Comparison of ENCODE assay signal across 20 mouse cellular contexts in genomic region chr9:109027521-109027920, GRCm38 (mm10). TPM values are rescaled to one million over a fixed set of nuclear protein-coding genes. Genes with fewer than 3 reads are reported as not detected.
DNase-seq lines count a peak whose midpoint lies in the region; ATAC-seq and TF ChIP-seq lines count a peak whose summit lies in the region.
"Had no signal": no experiment of that assay in that cellular context is flagged by ENCODE, and none has a peak within 500 bp of the region (broad histone marks: within the 10 kb centered on the region; RNA-seq: fewer than 3 reads in every experiment).

No protein-coding gene starts in this region.

- no peak overlapping the region for H3K9ac ChIP-seq in heart, adult 2 months (ENCODE audit: low read depth, low read length)
- H3K9ac ChIP-seq in heart, embryonic 12.5 days: no peak overlapping the region
- H3K9ac ChIP-seq: forebrain, embryonic 15.5 days; hindbrain, embryonic 12.5 days; liver, embryonic 15.5 days had no signal

- no peaks in the 10 kb centered on the region for H3K9me3 ChIP-seq in heart, embryonic 12.5 days (replicated peaks)
- H3K9me3 ChIP-seq: forebrain, embryonic 15.5 days; hindbrain, embryonic 12.5 days; limb, embryonic 10.5 days; liver, embryonic 15.5 days; midbrain, embryonic 10.5 days had no signal

- H3K27ac ChIP-seq in heart, adult 2 months: 0 out of 2 replicates have a peak overlapping the region, but pooled peaks have one; percentile 43
- no peak overlapping the region for H3K27ac ChIP-seq in heart, embryonic 12.5 days (ENCODE audit: poor library complexity, severe bottlenecking)
- H3K27ac ChIP-seq: forebrain, embryonic 15.5 days; hindbrain, embryonic 12.5 days; limb, embryonic 10.5 days; liver, embryonic 15.5 days; midbrain, embryonic 10.5 days had no signal

- intact Hi-C loops in heart, adult 2 months (cut with DNase I): no loop called here
- intact Hi-C loops in gastrocnemius, postnatal 14 days (cut with DNase I; ENCODE audit: low total_unique reads): no loop called here

- WGBS in heart, adult 2 months: 28% methylated on average over 8 of the region's 8 CpGs
- 68% methylated on average over 8 of the region's 8 CpGs for whole genome bisulfite sequencing in heart, embryonic 12.5 days

- ATAC-seq in heart, embryonic 12.5 days (ENCODE audit: insufficient number of reproducible peaks, low FRiP score): no peak
- ATAC-seq: forebrain, embryonic 15.5 days had no signal

- TF ChIP-seq EP300 in heart, adult 2 months (IDR thresholded peaks at IDR 0.05; ENCODE audit: insufficient read depth, low read depth, low read length): peak; percentile 92

- TF ChIP-seq POLR2A in heart, adult 2 months (IDR thresholded peaks at IDR 0.05; ENCODE audit: insufficient read depth, low read depth, low read length): no peak

- H3K4me1 ChIP-seq in heart, adult 2 months (ENCODE audit: control insufficient read depth, insufficient read depth, low read length): peaks cover 8% of the 10 kb centered on the region
- no peaks in the 10 kb centered on the region; the same call in 1 of the 2 replicates for H3K4me1 ChIP-seq in heart, embryonic 12.5 days (replicated peaks)
- H3K4me1 ChIP-seq: forebrain, embryonic 15.5 days; hindbrain, embryonic 12.5 days; limb, embryonic 10.5 days; midbrain, embryonic 10.5 days had no signal

- peak; percentile 50 to 62 for DNase-seq in heart, adult 2 months
- DNase-seq in lung, postnatal 10 days: peak; percentile 22
- no peak for DNase-seq in lung, postnatal 25 days (ENCODE audit: low spot score)
- peak; percentile 50 for DNase-seq in gastrocnemius, postnatal 14 days
- peak; percentile 83 for DNase-seq in skeletal muscle tissue, adult 2 months (ENCODE audit: low read depth, low spot score)
- no peak for DNase-seq in thymus, postnatal 0 days (ENCODE audit: low spot score)
- DNase-seq in embryo, embryonic 11 days: no peak
- DNase-seq: adrenal gland, adult 8-10 months; cerebellum, adult 9-10 months; kidney, postnatal 14 days; lung, postnatal 36 days had no signal

- no peaks in the 10 kb centered on the region for H3K36me3 ChIP-seq in heart, adult 2 months (ENCODE audit: control insufficient read depth, insufficient read depth, low read length)
- H3K36me3 ChIP-seq in heart, embryonic 12.5 days: 0 out of 2 replicates have a peak, but pooled peaks cover 7% of the 10 kb centered on the region
- H3K36me3 ChIP-seq: liver, embryonic 15.5 days had no signal

- H3K27me3 ChIP-seq in heart, adult 2 months (ENCODE audit: control insufficient read depth, insufficient read depth, low read length): no peaks in the 10 kb centered on the region
- no peaks in the 10 kb centered on the region for H3K27me3 ChIP-seq in heart, embryonic 12.5 days (replicated peaks)
- H3K27me3 ChIP-seq: forebrain, embryonic 15.5 days; hindbrain, embryonic 12.5 days; liver, embryonic 15.5 days had no signal

- H3K79me2 ChIP-seq in heart, adult 2 months (replicated peaks; ENCODE audit: control insufficient read depth, insufficient read depth, low read length): no peaks in the 10 kb centered on the region

- no peak overlapping the region for H3K4me2 ChIP-seq in heart, embryonic 12.5 days
- H3K4me2 ChIP-seq: forebrain, embryonic 15.5 days; hindbrain, embryonic 12.5 days; liver, embryonic 15.5 days had no signal

- H3K4me3 ChIP-seq in heart, adult 2 months: no peak overlapping the region
- no peak overlapping the region for H3K4me3 ChIP-seq in heart, embryonic 12.5 days
- H3K4me3 ChIP-seq: erythroblast, embryonic 14.5 days; forebrain, embryonic 15.5 days; hindbrain, embryonic 12.5 days; limb, embryonic 10.5 days; liver, embryonic 15.5 days; midbrain, embryonic 10.5 days had no signal

- TF ChIP-seq CTCF in heart, adult 2 months (IDR thresholded peaks at IDR 0.05): no peak

RNA-seq across cellular contexts. Expression of gene Shisa5, which starts 10.8 kb away (rescaled TPM):
- 10 to 100 TPM; 40.3 to 43.2 TPM for total RNA-seq in heart, adult 2 months (2021)
- 170 and 218 TPM in 2 replicates for polyA plus RNA-seq in heart, adult 2 months (2012; rRNA removed)
- polyA plus RNA-seq in heart, embryonic 12.5 days (2016; fragmentation: Nextera tagmentation; extraction: Ambion mirVana): 67.5 and 70.3 TPM in 2 replicates
- 10 to 100 TPM; 24.4 to 26.3 TPM for total RNA-seq in gastrocnemius, postnatal 14 days (2021)
- polyA plus RNA-seq in thymus, postnatal 0 days (2015; fragmentation: Nextera tagmentation; extraction: Ambion mirVana): 210 and 212 TPM in 2 replicates

RNA-seq across cellular contexts. Expression of gene Trex1, which starts 32.0 kb away (rescaled TPM):
- total RNA-seq in heart, adult 2 months (2021): 10 to 100 TPM; 12.6 to 13.3 TPM
- polyA plus RNA-seq in heart, adult 2 months (2012; rRNA removed): 45.8 and 55.2 TPM in 2 replicates
- 5.8 and 7.1 TPM in 2 replicates for polyA plus RNA-seq in heart, embryonic 12.5 days (2016; fragmentation: Nextera tagmentation; extraction: Ambion mirVana)
- total RNA-seq in gastrocnemius, postnatal 14 days (2021): 10 to 100 TPM; 10.7 to 11.4 TPM
- polyA plus RNA-seq in thymus, postnatal 0 days (2015; fragmentation: Nextera tagmentation; extraction: Ambion mirVana): 42.1 and 42.4 TPM in 2 replicates

RNA-seq across cellular contexts. Expression of gene Pfkfb4, which starts 35.9 kb away (rescaled TPM):
- total RNA-seq in heart, adult 2 months (2021): 1 to 10 TPM; 1.3 to 1.9 TPM
- 7.3 and 7.4 TPM in 2 replicates for polyA plus RNA-seq in heart, adult 2 months (2012; rRNA removed)
- 3.0 and 4.3 TPM in 2 replicates for polyA plus RNA-seq in heart, embryonic 12.5 days (2016; fragmentation: Nextera tagmentation; extraction: Ambion mirVana)
- 10 to 100 TPM; 31.0 to 31.6 TPM for total RNA-seq in gastrocnemius, postnatal 14 days (2021)
- 6.0 and 7.7 TPM in 2 replicates for polyA plus RNA-seq in thymus, postnatal 0 days (2015; fragmentation: Nextera tagmentation; extraction: Ambion mirVana)

RNA-seq across cellular contexts. Expression of gene Ucn2, which starts 41.7 kb away (rescaled TPM):
- not detected for total RNA-seq in heart, adult 2 months (2021)
- polyA plus RNA-seq in heart, adult 2 months (2012; rRNA removed): 0.20 TPM in 1 of 2 replicates, not detected in the other
- polyA plus RNA-seq in heart, embryonic 12.5 days (2016; fragmentation: Nextera tagmentation; extraction: Ambion mirVana): not detected in 2 replicates
- total RNA-seq in gastrocnemius, postnatal 14 days (2021): under 1 TPM; 0.40 to 0.53 TPM
- polyA plus RNA-seq in thymus, postnatal 0 days (2015; fragmentation: Nextera tagmentation; extraction: Ambion mirVana): not detected in 2 replicates
- total RNA-seq: layer of hippocampus, postnatal 25 days; neutrophil, adult 5-6 weeks had no signal
- polyA plus RNA-seq: erythroblast, embryonic 14.5 days; forebrain, embryonic 15.5 days; hindbrain, embryonic 12.5 days; limb, embryonic 10.5 days; midbrain, embryonic 10.5 days had no signal

RNA-seq across cellular contexts. Expression of gene Atrip, which starts 46.4 kb away (rescaled TPM):
- 1 to 10 TPM; 8.0 to 9.0 TPM for total RNA-seq in heart, adult 2 months (2021)
- polyA plus RNA-seq in heart, adult 2 months (2012; rRNA removed): 10.0 and 13.9 TPM in 2 replicates
- 17.9 and 19.6 TPM in 2 replicates for polyA plus RNA-seq in heart, embryonic 12.5 days (2016; fragmentation: Nextera tagmentation; extraction: Ambion mirVana)
- total RNA-seq in gastrocnemius, postnatal 14 days (2021): 1 to 10 TPM; 7.4 to 7.5 TPM
- polyA plus RNA-seq in thymus, postnatal 0 days (2015; fragmentation: Nextera tagmentation; extraction: Ambion mirVana): 23.4 and 28.4 TPM in 2 replicates

Comparison
In these comparisons a context has a peak if more than half of its experiments do, and no peak if none do; other contexts are left out.
1. DNase-seq: peak in heart, adult 2 months (2 of 2), lung, postnatal 10 days (single experiment), gastrocnemius, postnatal 14 days (single experiment) and skeletal muscle tissue, adult 2 months (single experiment); none in lung, postnatal 25 days (single experiment), thymus, postnatal 0 days (single experiment) and embryo, embryonic 11 days (single experiment).